In genomic region chr5:138118041-138118440, GRCm38 (mm10) we compare ENCODE assay signal across 9 mouse cellular contexts. TPM values are rescaled to one million over a fixed set of nuclear protein-coding genes. Genes with fewer than 3 reads are reported as not detected.
DNase-seq lines count a peak whose midpoint lies in the region; ATAC-seq lines count a peak whose summit lies in the region.
"Had no signal": no experiment of that assay in that cellular context is flagged by ENCODE, and none has a peak within 500 bp of the region (broad histone marks: within the 10 kb centered on the region; RNA-seq: fewer than 3 reads in every experiment).

No protein-coding gene starts in this region.

- DNase-seq in liver, embryonic 11.5 days (ENCODE audit: low spot score): no peak
- DNase-seq in liver: no peak
- DNase-seq in ovary, postnatal 14 days (ENCODE audit: low spot score): no peak
- DNase-seq in MN1 (ENCODE audit: low spot score): no peak
- DNase-seq in embryo, embryonic 9.5 days (ENCODE audit: extremely low spot score): no peak
- DNase-seq: adrenal gland, adult 8-10 months had no signal

- H3K36me3 ChIP-seq in liver, embryonic 11.5 days (ENCODE audit: control insufficient read depth, insufficient read depth, low read length): peaks cover 3% of the 10 kb centered on the region; the same call in 1 of the 2 replicates
- H3K36me3 ChIP-seq in embryonic facial prominence, embryonic 12.5 days: peaks cover 21% of the 10 kb centered on the region
- 0 out of 2 replicates have a peak, but pooled peaks cover 3% of the 10 kb centered on the region for H3K36me3 ChIP-seq in intestine, embryonic 15.5 days
- H3K36me3 ChIP-seq in neural tube, embryonic 12.5 days: peaks cover 22% of the 10 kb centered on the region

- H3K4me3 ChIP-seq in liver, embryonic 11.5 days (ENCODE audit: low read depth, low read length): peak overlapping the region; percentile 81
- peak overlapping the region; percentile 59 for H3K4me3 ChIP-seq in embryonic facial prominence, embryonic 12.5 days
- H3K4me3 ChIP-seq in intestine, embryonic 15.5 days (replicated peaks): peak overlapping the region; percentile 68
- H3K4me3 ChIP-seq in neural tube, embryonic 12.5 days: peak overlapping the region; percentile 58

- peak overlapping the region; percentile 32 for H3K27ac ChIP-seq in liver, embryonic 11.5 days (ENCODE audit: low read depth, low read length)
- peak overlapping the region; percentile 91; the same call in 1 of the 2 replicates for H3K27ac ChIP-seq in embryonic facial prominence, embryonic 12.5 days
- H3K27ac ChIP-seq in intestine, embryonic 15.5 days: no peak overlapping the region
- no peak overlapping the region for H3K27ac ChIP-seq in neural tube, embryonic 12.5 days

- WGBS in liver, embryonic 11.5 days: 74% methylated on average over 3 of the region's 3 CpGs
- WGBS in embryonic facial prominence, embryonic 12.5 days: 75% methylated on average over 3 of the region's 3 CpGs
- WGBS in intestine, embryonic 15.5 days: 67% methylated on average over 3 of the region's 3 CpGs
- 90% methylated on average over 3 of the region's 3 CpGs for WGBS in neural tube, embryonic 12.5 days

- peak overlapping the region; percentile 76 for H3K9ac ChIP-seq in liver, embryonic 11.5 days (ENCODE audit: low read depth, low read length)
- 0 out of 2 replicates have a peak overlapping the region, but pooled peaks have one; percentile 60 for H3K9ac ChIP-seq in embryonic facial prominence, embryonic 12.5 days
- peak overlapping the region; percentile 71; the same call in 1 of the 2 replicates for H3K9ac ChIP-seq in intestine, embryonic 15.5 days
- H3K9ac ChIP-seq in neural tube, embryonic 12.5 days: peak overlapping the region; percentile 66; the same call in 1 of the 2 replicates

- no peaks in the 10 kb centered on the region for H3K9me3 ChIP-seq in liver, embryonic 11.5 days (ENCODE audit: control insufficient read depth, low read length)
- no peaks in the 10 kb centered on the region for H3K9me3 ChIP-seq in embryonic facial prominence, embryonic 12.5 days
- H3K9me3 ChIP-seq in intestine, embryonic 15.5 days: no peaks in the 10 kb centered on the region
- H3K9me3 ChIP-seq in neural tube, embryonic 12.5 days: no peaks in the 10 kb centered on the region

- no peak for ATAC-seq in liver, embryonic 11.5 days (replicated peaks; ENCODE audit: low FRiP score)
- no peak for ATAC-seq in embryonic facial prominence, embryonic 12.5 days (ENCODE audit: insufficient number of reproducible peaks, insufficient read depth, low FRiP score, low TSS enrichment)
- no peak for ATAC-seq in intestine, embryonic 15.5 days
- ATAC-seq in neural tube, embryonic 12.5 days (ENCODE audit: low FRiP score, low read depth): no peak

- H3K27me3 ChIP-seq in liver, embryonic 11.5 days (replicated peaks; ENCODE audit: control insufficient read depth, insufficient read depth, low read length): no peaks in the 10 kb centered on the region
- no peaks in the 10 kb centered on the region for H3K27me3 ChIP-seq in embryonic facial prominence, embryonic 12.5 days
- no peaks in the 10 kb centered on the region for H3K27me3 ChIP-seq in intestine, embryonic 15.5 days (replicated peaks)
- H3K27me3 ChIP-seq in neural tube, embryonic 12.5 days (replicated peaks): no peaks in the 10 kb centered on the region

- H3K4me1 ChIP-seq in liver, embryonic 11.5 days (replicated peaks; ENCODE audit: control insufficient read depth, insufficient read depth, low read length): peaks cover 11% of the 10 kb centered on the region
- H3K4me1 ChIP-seq in embryonic facial prominence, embryonic 12.5 days: peaks cover 5% of the 10 kb centered on the region; the same call in 1 of the 2 replicates
- H3K4me1 ChIP-seq in intestine, embryonic 15.5 days (replicated peaks): 0 out of 2 replicates have a peak, but pooled peaks cover 4% of the 10 kb centered on the region
- H3K4me1 ChIP-seq in neural tube, embryonic 12.5 days: peaks cover 14% of the 10 kb centered on the region

- H3K4me2 ChIP-seq in liver, embryonic 11.5 days: peak overlapping the region; percentile 76
- peak overlapping the region; percentile 58 for H3K4me2 ChIP-seq in embryonic facial prominence, embryonic 12.5 days (replicated peaks)
- peak overlapping the region; percentile 62 for H3K4me2 ChIP-seq in intestine, embryonic 15.5 days (replicated peaks)
- peak overlapping the region; percentile 75 for H3K4me2 ChIP-seq in neural tube, embryonic 12.5 days (replicated peaks)

RNA-seq across cellular contexts. Expression of gene Zscan21, which starts 1.3 kb away (rescaled TPM):
- polyA plus RNA-seq in liver, embryonic 11.5 days (2014; fragmentation: Nextera tagmentation; extraction: Ambion mirVana): 33.9 TPM in 2 replicates
- 80.7 and 85.4 TPM in 2 replicates for polyA plus RNA-seq in embryonic facial prominence, embryonic 12.5 days (2016; fragmentation: Nextera tagmentation; extraction: Ambion mirVana)
- 43.3 and 45.9 TPM in 2 replicates for polyA plus RNA-seq in intestine, embryonic 15.5 days (2015; fragmentation: Nextera tagmentation; extraction: Ambion mirVana)
- 101 and 104 TPM in 2 replicates for polyA plus RNA-seq in neural tube, embryonic 12.5 days (2016; fragmentation: Nextera tagmentation; extraction: Ambion mirVana)

RNA-seq across cellular contexts. Expression of gene Zkscan1, which starts 33.2 kb away (rescaled TPM):
- polyA plus RNA-seq in liver, embryonic 11.5 days (2014; fragmentation: Nextera tagmentation; extraction: Ambion mirVana): 15.8 and 18.0 TPM in 2 replicates
- 26.3 and 29.2 TPM in 2 replicates for polyA plus RNA-seq in embryonic facial prominence, embryonic 12.5 days (2016; fragmentation: Nextera tagmentation; extraction: Ambion mirVana)
- polyA plus RNA-seq in intestine, embryonic 15.5 days (2015; fragmentation: Nextera tagmentation; extraction: Ambion mirVana): 13.7 and 15.0 TPM in 2 replicates
- polyA plus RNA-seq in neural tube, embryonic 12.5 days (2016; fragmentation: Nextera tagmentation; extraction: Ambion mirVana): 32.9 and 36.5 TPM in 2 replicates

RNA-seq across cellular contexts. Expression of gene Zfp113, which starts 37.5 kb away (rescaled TPM):
- polyA plus RNA-seq in liver, embryonic 11.5 days (2014; fragmentation: Nextera tagmentation; extraction: Ambion mirVana): 8.0 and 9.0 TPM in 2 replicates
- polyA plus RNA-seq in embryonic facial prominence, embryonic 12.5 days (2016; fragmentation: Nextera tagmentation; extraction: Ambion mirVana): 25.5 and 26.3 TPM in 2 replicates
- polyA plus RNA-seq in intestine, embryonic 15.5 days (2015; fragmentation: Nextera tagmentation; extraction: Ambion mirVana): 15.8 and 16.4 TPM in 2 replicates
- 35.6 and 40.3 TPM in 2 replicates for polyA plus RNA-seq in neural tube, embryonic 12.5 days (2016; fragmentation: Nextera tagmentation; extraction: Ambion mirVana)

RNA-seq across cellular contexts. Expression of gene Cops6, which starts 42.8 kb away (rescaled TPM):
- polyA plus RNA-seq in liver, embryonic 11.5 days (2014; fragmentation: Nextera tagmentation; extraction: Ambion mirVana): 251 and 257 TPM in 2 replicates
- 333 and 336 TPM in 2 replicates for polyA plus RNA-seq in embryonic facial prominence, embryonic 12.5 days (2016; fragmentation: Nextera tagmentation; extraction: Ambion mirVana)
- 276 and 300 TPM in 2 replicates for polyA plus RNA-seq in intestine, embryonic 15.5 days (2015; fragmentation: Nextera tagmentation; extraction: Ambion mirVana)
- 301 and 312 TPM in 2 replicates for polyA plus RNA-seq in neural tube, embryonic 12.5 days (2016; fragmentation: Nextera tagmentation; extraction: Ambion mirVana)

RNA-seq across cellular contexts. Expression of gene Ap4m1, which starts 53.8 kb away (rescaled TPM):
- polyA plus RNA-seq in liver, embryonic 11.5 days (2014; fragmentation: Nextera tagmentation; extraction: Ambion mirVana): 11.3 and 14.2 TPM in 2 replicates
- 30.1 and 32.4 TPM in 2 replicates for polyA plus RNA-seq in embryonic facial prominence, embryonic 12.5 days (2016; fragmentation: Nextera tagmentation; extraction: Ambion mirVana)
- polyA plus RNA-seq in intestine, embryonic 15.5 days (2015; fragmentation: Nextera tagmentation; extraction: Ambion mirVana): 19.8 and 20.6 TPM in 2 replicates
- polyA plus RNA-seq in neural tube, embryonic 12.5 days (2016; fragmentation: Nextera tagmentation; extraction: Ambion mirVana): 23.5 and 24.1 TPM in 2 replicates

Comparison
In these comparisons a context has a peak if more than half of its experiments do, and no peak if none do; other contexts are left out.
1. H3K27ac ChIP-seq: peak in liver, embryonic 11.5 days (single experiment) and embryonic facial prominence, embryonic 12.5 days (single experiment); none in intestine, embryonic 15.5 days (single experiment) and neural tube, embryonic 12.5 days (single experiment).
2. Peak in every context shown above with its lines, with median percentiles within 50 percentile points of each other: H3K4me2 ChIP-seq, H3K4me3 ChIP-seq and H3K9ac ChIP-seq.